Mouse (Mus musculus): Measurements from ENCODE around the gene Agtpbp1. TPM values are rescaled to one million over a fixed set of nuclear protein-coding genes. Genes with fewer than 3 reads are reported as not detected.
"Not testable (repeated sequence)": the region's sequence is repeated elsewhere in the genome, so short reads cannot be mapped to it uniquely, and the experiment has no call there.

Agtpbp1 gene
- polyA plus RNA-seq, 1 experiment from 2014 or later: 12.8 TPM

DNA sequence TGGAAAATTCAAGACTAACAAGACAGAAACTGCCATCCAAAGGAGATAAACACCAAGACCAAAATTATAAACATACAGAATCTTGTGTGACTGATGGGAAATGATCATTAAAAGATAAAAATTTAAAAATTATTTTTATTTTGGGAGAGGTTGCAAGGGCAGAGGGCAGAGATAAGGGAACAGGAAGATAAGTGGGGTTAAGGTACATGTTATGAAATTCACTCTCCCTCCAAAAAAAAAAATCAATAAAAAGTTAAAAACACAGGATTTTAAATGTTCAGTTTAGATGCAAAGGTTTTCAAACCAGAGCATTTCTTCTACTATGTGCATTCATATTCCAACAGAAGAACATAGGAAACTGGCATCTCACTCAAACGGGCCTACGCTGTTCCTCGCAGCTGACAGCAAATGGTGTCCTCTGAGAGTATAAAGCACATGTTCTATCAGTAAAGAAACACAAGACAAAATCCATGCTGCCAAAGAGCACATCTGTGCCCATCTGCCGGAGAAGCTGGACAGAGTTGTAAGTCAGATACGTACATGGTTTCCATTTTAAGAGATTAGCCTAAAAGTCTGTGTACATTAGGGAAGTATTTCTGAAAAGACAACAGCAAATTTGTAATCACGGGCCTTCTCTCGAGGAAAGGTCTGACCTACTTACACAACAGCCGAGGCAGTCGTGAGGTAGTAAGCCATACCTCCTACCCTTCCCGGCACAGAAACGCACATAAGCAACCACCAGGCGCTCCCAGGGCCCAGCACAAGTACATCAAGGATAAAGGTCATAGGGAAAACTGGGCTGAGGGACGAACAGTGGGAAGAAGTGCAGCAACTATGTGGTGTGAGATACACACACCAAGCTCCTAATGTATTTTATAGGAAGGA is 104.2 kb downstream of the Agtpbp1 start:
- H3K27me3 ChIP-seq (ENCODE audit: insufficient read depth, low read length): no peaks in the 10 kb centered on the region
- no peaks in the 10 kb centered on the region for H3K9me3 ChIP-seq (ENCODE audit: low read length)
- no peak overlapping the region for H3K4me2 ChIP-seq (replicated peaks; ENCODE audit: low read depth, low read length)
- no peak overlapping the region for H3K4me3 ChIP-seq (ENCODE audit: low read length)
- peaks cover 12% of the 10 kb centered on the region; the same call in 1 of the 2 replicates for H3K36me3 ChIP-seq (ENCODE audit: insufficient read depth, low read length)
- H3K27ac ChIP-seq (ENCODE audit: low read length): no peak overlapping the region
- WGBS: 87% methylated on average over 13 of the region's 13 CpGs
- no peak overlapping the region for H3K9ac ChIP-seq (replicated peaks; ENCODE audit: low read length)
- no peak for ATAC-seq (ENCODE audit: low FRiP score, low TSS enrichment)
- H3K4me1 ChIP-seq (ENCODE audit: insufficient read depth, low read length): no peaks in the 10 kb centered on the region

DNA sequence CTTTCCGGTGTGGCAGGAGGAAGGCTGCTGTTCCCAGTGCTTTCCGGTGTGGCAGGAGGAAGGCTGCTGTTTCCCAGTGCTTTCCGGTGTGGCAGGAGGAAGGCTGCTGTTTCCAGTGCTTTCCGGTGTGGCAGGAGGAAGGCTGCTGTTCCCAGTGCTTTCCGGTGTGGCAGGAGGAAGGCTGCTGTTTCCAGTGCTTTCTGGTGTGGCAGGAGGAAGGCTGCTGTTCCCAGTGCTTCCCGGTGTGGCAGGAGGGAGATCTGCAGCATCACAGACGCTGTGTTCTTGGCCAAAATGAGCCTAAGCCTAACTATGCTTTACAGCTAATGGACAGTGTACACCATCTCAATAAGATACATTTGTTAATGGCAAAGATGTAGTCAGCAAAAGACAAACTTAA is 107.1 kb downstream of the Agtpbp1 start:
- peaks cover 17% of the 10 kb centered on the region; the same call in 1 of the 2 replicates for H3K36me3 ChIP-seq (ENCODE audit: insufficient read depth, low read length)
- not testable (repeated sequence) for H3K4me2 ChIP-seq (replicated peaks; ENCODE audit: low read depth, low read length); H3K27ac ChIP-seq (ENCODE audit: low read length); H3K9ac ChIP-seq (replicated peaks; ENCODE audit: low read length); H3K4me3 ChIP-seq (ENCODE audit: low read length); H3K4me1 ChIP-seq (ENCODE audit: insufficient read depth, low read length); H3K27me3 ChIP-seq (ENCODE audit: insufficient read depth, low read length); H3K9me3 ChIP-seq (ENCODE audit: low read length); ATAC-seq (ENCODE audit: low FRiP score, low TSS enrichment)
- 80% methylated on average over 7 of the region's 7 CpGs for WGBS

DNA sequence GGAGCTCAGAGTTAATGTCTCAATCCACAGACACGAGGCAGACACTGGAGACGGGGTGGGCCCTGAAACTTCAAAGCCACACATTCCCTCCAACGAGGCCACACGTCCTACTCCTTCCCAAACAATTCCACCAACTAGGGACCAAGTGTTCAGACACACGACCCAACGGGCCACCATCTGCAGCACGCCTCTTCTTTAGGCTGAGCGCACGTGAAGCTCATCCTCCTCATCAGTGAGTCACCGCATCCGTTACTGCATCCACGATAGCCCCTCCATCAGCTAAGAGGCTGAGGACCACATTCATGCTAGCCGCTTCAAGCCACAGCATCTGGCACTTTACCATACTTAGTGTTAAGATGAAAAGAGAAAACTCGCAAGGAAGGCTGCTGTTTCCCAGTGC is 107.6 kb downstream of the Agtpbp1 start:
- Histone ChIP-seq H3K27ac (ENCODE audit: low read length) (no peak overlapping the region), H3K4me2 (replicated peaks; ENCODE audit: low read depth, low read length) (no peak overlapping the region), H3K9me3 (ENCODE audit: low read length) (no peaks in the 10 kb centered on the region), H3K27me3 (ENCODE audit: insufficient read depth, low read length) (no peaks in the 10 kb centered on the region), H3K4me1 (ENCODE audit: insufficient read depth, low read length) (no peaks in the 10 kb centered on the region), H3K36me3 (ENCODE audit: insufficient read depth, low read length) (peaks cover 17% of the 10 kb centered on the region; the same call in 1 of the 2 replicates), H3K4me3 (ENCODE audit: low read length) (no peak overlapping the region), H3K9ac (replicated peaks; ENCODE audit: low read length) (no peak overlapping the region)
- ATAC-seq (ENCODE audit: low FRiP score, low TSS enrichment): no peak
- 87% methylated on average over 14 of the region's 14 CpGs for WGBS

DNA sequence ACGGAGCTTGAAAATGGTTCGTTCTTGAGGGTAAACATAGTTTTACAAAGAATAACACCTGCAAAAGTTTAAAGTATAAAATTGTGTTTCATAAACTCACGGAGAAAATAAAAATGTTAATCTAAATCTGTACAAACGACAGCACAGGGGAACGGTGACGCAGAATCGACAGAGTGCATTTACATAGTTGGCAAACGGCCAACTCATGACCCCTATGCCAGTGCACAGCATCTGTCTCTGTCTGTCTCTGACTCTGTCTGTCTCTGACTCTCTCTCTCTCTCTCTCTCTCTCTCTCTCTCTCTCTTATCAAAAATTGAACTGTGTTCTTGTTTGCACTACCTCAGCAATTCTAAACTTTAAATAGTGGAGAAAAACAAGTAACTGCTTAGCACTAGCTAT is 110.1 kb downstream of the Agtpbp1 start:
- no peak for ATAC-seq (ENCODE audit: low FRiP score, low TSS enrichment)
- H3K36me3 ChIP-seq (ENCODE audit: insufficient read depth, low read length): peaks cover 17% of the 10 kb centered on the region; the same call in 1 of the 2 replicates
- no peak overlapping the region for H3K9ac ChIP-seq (replicated peaks; ENCODE audit: low read length)
- no peaks in the 10 kb centered on the region for H3K9me3 ChIP-seq (ENCODE audit: low read length)
- no peak overlapping the region for H3K4me3 ChIP-seq (ENCODE audit: low read length)
- H3K27ac ChIP-seq (ENCODE audit: low read length): no peak overlapping the region
- H3K4me2 ChIP-seq (replicated peaks; ENCODE audit: low read depth, low read length): no peak overlapping the region
- H3K4me1 ChIP-seq (ENCODE audit: insufficient read depth, low read length): no peaks in the 10 kb centered on the region
- WGBS: 50% methylated on average over 8 of the region's 8 CpGs
- no peaks in the 10 kb centered on the region for H3K27me3 ChIP-seq (ENCODE audit: insufficient read depth, low read length)

DNA sequence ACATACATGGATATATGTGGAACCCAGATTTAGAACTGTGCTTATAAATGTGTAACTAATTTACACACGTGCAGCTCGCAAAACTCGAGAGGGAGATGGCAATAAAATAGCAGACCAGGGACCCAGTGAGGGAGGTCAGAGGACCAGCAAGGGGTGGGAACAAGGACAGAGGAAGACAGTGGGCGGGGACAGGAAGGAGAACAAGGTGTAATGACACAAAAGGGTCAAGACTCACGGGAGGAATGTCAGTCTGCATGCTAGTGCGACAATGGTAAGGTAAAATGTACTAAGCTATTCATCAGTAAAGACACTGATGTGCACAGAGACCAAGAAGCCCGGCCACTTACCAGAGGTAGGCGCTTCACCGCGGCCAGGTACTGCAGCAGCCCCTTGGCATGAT is 111.7 kb downstream of the Agtpbp1 start:
- no peak overlapping the region for H3K4me3 ChIP-seq (ENCODE audit: low read length)
- no peak for ATAC-seq (ENCODE audit: low FRiP score, low TSS enrichment)
- H3K9me3 ChIP-seq (ENCODE audit: low read length): no peaks in the 10 kb centered on the region
- H3K4me2 ChIP-seq (replicated peaks; ENCODE audit: low read depth, low read length): no peak overlapping the region
- H3K9ac ChIP-seq (replicated peaks; ENCODE audit: low read length): no peak overlapping the region
- 67% methylated on average over 10 of the region's 10 CpGs for WGBS
- H3K27me3 ChIP-seq (ENCODE audit: insufficient read depth, low read length): no peaks in the 10 kb centered on the region
- H3K36me3 ChIP-seq (ENCODE audit: insufficient read depth, low read length): peaks cover 17% of the 10 kb centered on the region; the same call in 1 of the 2 replicates
- no peaks in the 10 kb centered on the region for H3K4me1 ChIP-seq (ENCODE audit: insufficient read depth, low read length)
- no peak overlapping the region for H3K27ac ChIP-seq (ENCODE audit: low read length)

DNA sequence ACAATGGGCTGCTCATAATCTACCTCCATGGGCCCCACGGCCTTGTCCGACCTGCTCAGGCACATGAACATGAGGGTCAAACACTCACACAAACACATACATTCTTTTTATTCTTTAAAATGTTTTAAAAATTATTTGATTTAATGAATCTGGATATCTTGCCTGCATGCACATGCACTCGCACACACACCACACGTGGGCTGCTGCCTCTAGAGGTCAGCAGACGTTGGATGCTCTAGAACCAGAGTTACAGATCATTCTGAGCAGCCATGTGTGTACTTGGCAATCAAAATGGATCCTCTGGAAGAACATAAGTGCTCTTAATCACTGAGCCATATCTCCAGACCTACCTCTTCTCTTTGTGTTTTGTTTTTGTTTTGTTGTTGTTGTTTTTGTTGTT is 112.8 kb downstream of the Agtpbp1 start:
- Histone ChIP-seq H3K4me3 (ENCODE audit: low read length) (no peak overlapping the region), H3K4me2 (replicated peaks; ENCODE audit: low read depth, low read length) (no peak overlapping the region), H3K9me3 (ENCODE audit: low read length) (no peaks in the 10 kb centered on the region), H3K27me3 (ENCODE audit: insufficient read depth, low read length) (no peaks in the 10 kb centered on the region), H3K27ac (ENCODE audit: low read length) (no peak overlapping the region), H3K36me3 (ENCODE audit: insufficient read depth, low read length) (peaks cover 14% of the 10 kb centered on the region; the same call in 1 of the 2 replicates), H3K9ac (replicated peaks; ENCODE audit: low read length) (no peak overlapping the region), H3K4me1 (ENCODE audit: insufficient read depth, low read length) (no peaks in the 10 kb centered on the region)
- ATAC-seq (ENCODE audit: low FRiP score, low TSS enrichment): no peak
- WGBS: 74% methylated on average over 5 of the region's 5 CpGs

DNA sequence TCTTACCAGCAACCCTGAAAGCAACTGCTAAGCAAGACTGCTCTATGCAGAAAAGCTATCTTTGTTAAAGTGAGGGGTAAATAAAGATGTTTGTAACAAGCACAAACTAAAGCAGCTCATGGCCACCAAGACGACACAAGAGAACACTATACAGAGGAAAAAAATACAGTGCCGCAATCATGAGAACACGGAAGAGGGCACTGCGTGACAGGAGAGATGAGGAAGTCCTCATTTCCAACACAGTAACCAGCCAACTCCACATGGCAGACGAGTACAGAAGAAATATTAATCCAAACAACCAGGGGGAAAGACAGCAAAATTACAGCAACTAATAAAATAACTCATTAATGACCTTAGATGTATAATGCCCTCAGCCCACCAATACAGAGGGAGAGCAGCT is 115.3 kb downstream of the Agtpbp1 start:
- Histone ChIP-seq H3K27me3 (ENCODE audit: insufficient read depth, low read length) (no peaks in the 10 kb centered on the region), H3K4me2 (replicated peaks; ENCODE audit: low read depth, low read length) (no peak overlapping the region), H3K9ac (replicated peaks; ENCODE audit: low read length) (no peak overlapping the region), H3K9me3 (ENCODE audit: low read length) (no peaks in the 10 kb centered on the region), H3K4me3 (ENCODE audit: low read length) (no peak overlapping the region), H3K36me3 (ENCODE audit: insufficient read depth, low read length) (peaks cover 6% of the 10 kb centered on the region; the same call in 1 of the 2 replicates), H3K27ac (ENCODE audit: low read length) (no peak overlapping the region), H3K4me1 (ENCODE audit: insufficient read depth, low read length) (no peaks in the 10 kb centered on the region)
- ATAC-seq (ENCODE audit: low FRiP score, low TSS enrichment): no peak
- 83% methylated on average over 5 of the region's 5 CpGs for WGBS

DNA sequence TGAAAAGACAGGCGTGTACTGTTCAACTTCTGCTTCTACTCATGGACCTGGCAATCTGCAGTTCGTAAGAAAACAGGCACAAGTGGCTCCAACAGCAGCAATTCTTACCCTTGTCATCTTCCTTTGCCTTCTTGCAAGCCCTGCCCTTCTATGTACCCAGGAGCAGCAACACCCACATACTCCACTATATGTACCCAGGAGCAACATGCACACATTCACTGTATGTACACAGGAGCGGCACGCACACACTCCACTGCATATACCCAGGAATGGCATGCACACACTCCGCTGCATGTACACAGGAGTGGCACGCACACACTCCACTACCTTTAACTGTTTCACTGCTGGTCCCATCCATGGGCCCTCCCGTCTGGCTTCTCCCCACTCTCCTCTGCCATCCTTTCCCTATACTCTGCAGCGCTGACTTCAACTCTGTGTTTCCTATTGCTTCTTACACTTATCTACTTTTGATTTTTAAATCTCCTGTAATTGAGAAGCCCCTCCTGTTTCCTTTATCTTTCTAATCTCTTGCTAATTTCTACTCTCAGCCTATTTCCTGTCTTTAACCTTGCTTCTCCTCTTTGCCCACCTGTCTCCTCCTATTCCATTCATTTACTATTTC is 116.7 kb downstream of the Agtpbp1 start:
- Histone ChIP-seq H3K4me2 (replicated peaks; ENCODE audit: low read depth, low read length) (no peak overlapping the region), H3K27ac (ENCODE audit: low read length) (no peak overlapping the region), H3K36me3 (ENCODE audit: insufficient read depth, low read length) (peaks cover 3% of the 10 kb centered on the region; the same call in 1 of the 2 replicates), H3K4me1 (ENCODE audit: insufficient read depth, low read length) (no peaks in the 10 kb centered on the region), H3K9ac (replicated peaks; ENCODE audit: low read length) (no peak overlapping the region), H3K9me3 (ENCODE audit: low read length) (no peaks in the 10 kb centered on the region), H3K27me3 (ENCODE audit: insufficient read depth, low read length) (no peaks in the 10 kb centered on the region), H3K4me3 (ENCODE audit: low read length) (no peak overlapping the region)
- no peak for ATAC-seq (ENCODE audit: low FRiP score, low TSS enrichment)
- WGBS: 82% methylated on average over 8 of the region's 8 CpGs

DNA sequence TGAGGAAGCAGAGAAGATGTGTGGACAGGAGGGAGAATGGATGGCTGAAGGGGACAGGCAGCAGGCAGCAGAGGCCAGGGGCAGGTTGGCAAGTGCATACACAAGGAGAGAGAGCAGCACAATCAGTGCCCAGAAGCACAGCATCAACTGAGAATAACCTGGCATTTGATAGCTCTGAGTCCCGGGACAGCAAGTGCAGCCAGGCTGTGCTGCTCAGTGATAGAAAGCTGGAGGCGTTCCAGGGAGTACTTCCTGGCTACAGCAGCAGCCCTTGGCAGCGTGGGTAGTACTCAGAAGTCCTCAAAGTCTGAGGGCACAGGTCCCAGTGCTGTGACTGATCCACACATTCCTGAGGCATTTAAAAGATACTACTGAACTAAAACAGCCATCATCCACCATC is 117.4 kb downstream of the Agtpbp1 start:
- Histone ChIP-seq H3K4me3 (ENCODE audit: low read length) (no peak overlapping the region), H3K27me3 (ENCODE audit: insufficient read depth, low read length) (no peaks in the 10 kb centered on the region), H3K27ac (ENCODE audit: low read length) (no peak overlapping the region), H3K4me1 (ENCODE audit: insufficient read depth, low read length) (no peaks in the 10 kb centered on the region), H3K4me2 (replicated peaks; ENCODE audit: low read depth, low read length) (no peak overlapping the region), H3K9me3 (ENCODE audit: low read length) (no peaks in the 10 kb centered on the region), H3K9ac (replicated peaks; ENCODE audit: low read length) (no peak overlapping the region), H3K36me3 (ENCODE audit: insufficient read depth, low read length) (peaks cover 3% of the 10 kb centered on the region; the same call in 1 of the 2 replicates)
- ATAC-seq (ENCODE audit: low FRiP score, low TSS enrichment): no peak
- 43% methylated on average over 3 of the region's 3 CpGs for WGBS

DNA sequence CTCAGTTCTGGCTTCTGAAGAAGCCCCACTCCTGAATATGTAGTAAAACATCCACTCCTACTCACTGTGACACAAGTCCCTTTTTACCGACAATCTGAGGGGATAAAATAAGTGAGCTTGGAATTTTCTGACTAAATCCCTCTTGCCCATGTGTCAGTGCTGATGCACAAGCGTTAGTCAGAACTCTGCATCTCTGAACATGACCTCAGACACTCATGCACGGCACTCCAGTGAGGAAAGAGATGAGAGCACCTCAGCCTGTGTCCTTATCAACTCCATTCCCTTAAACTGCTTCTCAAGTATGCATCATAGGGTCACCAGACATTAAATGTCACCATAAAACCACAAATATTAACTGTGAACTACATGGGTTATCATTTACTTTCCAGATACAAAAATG is 124.1 kb downstream of the Agtpbp1 start:
- Histone ChIP-seq H3K27me3 (ENCODE audit: insufficient read depth, low read length) (no peaks in the 10 kb centered on the region), H3K9me3 (ENCODE audit: low read length) (no peaks in the 10 kb centered on the region), H3K36me3 (ENCODE audit: insufficient read depth, low read length) (peaks cover 3% of the 10 kb centered on the region; the same call in 1 of the 2 replicates), H3K4me3 (ENCODE audit: low read length) (no peak overlapping the region), H3K9ac (replicated peaks; ENCODE audit: low read length) (no peak overlapping the region), H3K4me1 (ENCODE audit: insufficient read depth, low read length) (no peaks in the 10 kb centered on the region), H3K4me2 (replicated peaks; ENCODE audit: low read depth, low read length) (no peak overlapping the region), H3K27ac (ENCODE audit: low read length) (no peak overlapping the region)
- no peak for ATAC-seq (ENCODE audit: low FRiP score, low TSS enrichment)
- WGBS: 78% methylated on average over 3 of the region's 3 CpGs

All from kidney, embryonic 16.5 days (tissue).